Mouse (Mus musculus) thymus, adult 2 months (tissue): ENCODE results near the gene Idh2. TPM values are rescaled to one million over a fixed set of nuclear protein-coding genes. Genes with fewer than 3 reads are reported as not detected.

Experiments
- DNase-seq: peaks from one replicate; pipeline ENCODE4 v3.0.0; 2021
- H3K27ac ChIP-seq: fragments of 200-500 bp; 2 replicates; pipeline ENCODE4 v1.5.1; 2012; ENCODE audit warnings: low read length, control low read depth; ENCODE audit not compliant: control insufficient read depth, insufficient read depth
- H3K27me3 ChIP-seq: fragments of 200-500 bp; 2 replicates; pipeline ENCODE4 v1.6.1; 2012; ENCODE audit warnings: mild to moderate bottlenecking, low read length, moderate library complexity, mixed read lengths; ENCODE audit not compliant: control insufficient read depth, insufficient read depth
- H3K36me3 ChIP-seq: fragments of 200-500 bp; 2 replicates; pipeline ENCODE4 v1.6.1; 2012; ENCODE audit warnings: mild to moderate bottlenecking, low read length, moderate library complexity; ENCODE audit not compliant: control insufficient read depth, insufficient read depth
- H3K4me1 ChIP-seq: fragments of 200-500 bp; replicated peaks from 2 replicates; pipeline ENCODE4 v1.6.1; 2012; ENCODE audit warnings: low read length; ENCODE audit not compliant: control insufficient read depth, insufficient read depth
- H3K4me3 ChIP-seq: fragments of 200-500 bp; 2 replicates; pipeline ENCODE4 v1.5.1; 2012; ENCODE audit warnings: mild to moderate bottlenecking, low read length, control low read depth, moderate library complexity; ENCODE audit not compliant: control insufficient read depth, insufficient read depth
- CTCF ChIP-seq: fragments of 200-500 bp; IDR thresholded peaks from 2 replicates; pipeline ENCODE4 v1.5.1; 2012; ENCODE audit warnings: mild to moderate bottlenecking, control low read depth, low read length, moderate library complexity, borderline replicate concordance; ENCODE audit not compliant: control insufficient read depth, poor library complexity, insufficient read depth; ENCODE audit errors: extremely low read depth
- POLR2A ChIP-seq: fragments of 200-500 bp; IDR thresholded peaks from 2 replicates; pipeline ENCODE4 v1.6.1; 2012; ENCODE audit warnings: mild to moderate bottlenecking, low read length, control low read depth, moderate library complexity; ENCODE audit not compliant: control insufficient read depth, poor library complexity, insufficient read depth; ENCODE audit errors: extremely low read depth
- WGBS: fragments of 180-500 bp; shearing (Covaris S2); methylation state at CpG from one replicate; pipeline ENCODE4 v1.1.7; 2018; 5-methylcytosine and 5-hydroxymethylcytosine counted together
- polyA plus RNA-seq: library from polyadenylated mRNA; depleted of rRNA; stranded (reverse); fragments of >200 nt; gene quantifications from 2 replicates; pipeline ENCODE4 v1.2.3, GENCODE M21; 2012

Idh2 gene
- polyA plus RNA-seq, 1 experiment = 225 TPM

- H3K4me1 ChIP-seq = no peaks in the 10 kb centered on the region
- no peak for DNase-seq
- no peak for TF ChIP-seq POLR2A
- no peak for TF ChIP-seq CTCF
- 91% methylated on average over 12 of the region's 12 CpGs for WGBS
- no peaks in the 10 kb centered on the region for H3K27me3 ChIP-seq
- H3K27ac ChIP-seq = no peak overlapping the region
- no peak overlapping the region for H3K4me3 ChIP-seq
- H3K36me3 ChIP-seq = no peaks in the 10 kb centered on the region
Observed at GRCm38 (mm10) chr7:80130344-80131055, 15.3 kb upstream of the Idh2 start.

GRCm38 (mm10) chr7:80129278-80129677 lies 14.1 kb upstream of the Idh2 start:
- H3K4me3 ChIP-seq = no peak overlapping the region
- H3K27ac ChIP-seq = no peak overlapping the region
- no peak for DNase-seq
- H3K36me3 ChIP-seq = no peaks in the 10 kb centered on the region
- H3K4me1 ChIP-seq = no peaks in the 10 kb centered on the region
- no peak for TF ChIP-seq CTCF
- no peak for TF ChIP-seq POLR2A
- no peaks in the 10 kb centered on the region for H3K27me3 ChIP-seq
- WGBS = 79% methylated on average over 4 of the region's 4 CpGs

GRCm38 (mm10) chr7:80123672-80124071 lies 8.5 kb upstream of the Idh2 start:
- Histone ChIP-seq H3K4me3 (no peak overlapping the region), H3K27me3 (no peaks in the 10 kb centered on the region), H3K27ac (peak overlapping the region; percentile 80), H3K36me3 (no peaks in the 10 kb centered on the region), H3K4me1 (peaks cover 5% of the 10 kb centered on the region; the same call in 1 of the 2 replicates)
- WGBS = 53% methylated on average over 2 of the region's 2 CpGs
- DNase-seq = no peak
- TF ChIP-seq POLR2A = no peak
- no peak for TF ChIP-seq CTCF

- TF ChIP-seq POLR2A (0 out of 2 replicates have a peak, but pooled peaks have one; percentile 33), CTCF (no peak)
- H3K27me3 ChIP-seq = no peaks in the 10 kb centered on the region
- peak; percentile 75 for DNase-seq
- H3K27ac ChIP-seq = peak overlapping the region; percentile 80
- 0 out of 2 replicates have a peak overlapping the region, but pooled peaks have one; percentile 3 for H3K4me3 ChIP-seq
- WGBS = 15% methylated on average over 4 of the region's 4 CpGs
- no peaks in the 10 kb centered on the region for H3K36me3 ChIP-seq
- peaks cover 5% of the 10 kb centered on the region; the same call in 1 of the 2 replicates for H3K4me1 ChIP-seq
Observed at GRCm38 (mm10) chr7:80123115-80123514, 7.9 kb upstream of the Idh2 start.

- H3K27ac ChIP-seq = no peak overlapping the region
Observed at GRCm38 (mm10) chr7:80121083-80121482, 5.9 kb upstream of the Idh2 start.

GRCm38 (mm10) chr7:80119198-80119597 lies 4.0 kb upstream of the Idh2 start:
- no peaks in the 10 kb centered on the region for H3K27me3 ChIP-seq
- no peaks in the 10 kb centered on the region for H3K36me3 ChIP-seq
- TF ChIP-seq POLR2A (no peak), CTCF (no peak)
- H3K27ac ChIP-seq = no peak overlapping the region
- 90% methylated on average over 4 of the region's 4 CpGs for WGBS
- DNase-seq = no peak
- H3K4me1 ChIP-seq = peaks cover 10% of the 10 kb centered on the region
- H3K4me3 ChIP-seq = no peak overlapping the region

More at GRCm38 (mm10) chr7:80121083-80121482, 5.9 kb upstream of the Idh2 start:
- WGBS = 94% methylated on average over 5 of the region's 5 CpGs
- TF ChIP-seq CTCF = no peak
- no peak for TF ChIP-seq POLR2A
- DNase-seq = no peak
- Histone ChIP-seq H3K4me3 (no peak overlapping the region), H3K4me1 (peaks cover 5% of the 10 kb centered on the region; the same call in 1 of the 2 replicates), H3K27me3 (no peaks in the 10 kb centered on the region), H3K36me3 (no peaks in the 10 kb centered on the region)

GRCm38 (mm10) chr7:80116158-80116557 lies 966 bp upstream of the Idh2 start:
- Histone ChIP-seq H3K27me3 (no peaks in the 10 kb centered on the region), H3K4me3 (no peak overlapping the region), H3K36me3 (no peaks in the 10 kb centered on the region), H3K4me1 (peaks cover 14% of the 10 kb centered on the region), H3K27ac (no peak overlapping the region)
- DNase-seq = no peak
- no peak for TF ChIP-seq CTCF
- TF ChIP-seq POLR2A = no peak
- WGBS = 88% methylated on average over 2 of the region's 2 CpGs
